Mouse (Mus musculus): Measurements from ENCODE around the gene Vwa1.

GRCm38 (mm10) chr4:155739152-155739551, 35.3 kb downstream of the Vwa1 start:
- TF ChIP-seq GATA1 (IDR thresholded peaks at IDR 0.05; ENCODE audit: borderline replicate concordance, low read length) (no peak), FLI1 (IDR thresholded peaks at IDR 0.05; ENCODE audit: low read length) (no peak)
